In genomic region chr11:113807086-113807485, GRCm38 (mm10) we compare ENCODE assay signal across 8 mouse cellular contexts. TPM values are rescaled to one million over a fixed set of nuclear protein-coding genes. Genes with fewer than 3 reads are reported as not detected.
DNase-seq lines count a peak whose midpoint lies in the region; ATAC-seq and TF ChIP-seq lines count a peak whose summit lies in the region.

No protein-coding gene starts in this region.

- WGBS in heart, embryonic 10.5 days: 3% methylated on average over 9 of the region's 9 CpGs
- WGBS in midbrain, embryonic 11.5 days: 19% methylated on average over 9 of the region's 9 CpGs
- WGBS in forebrain, embryonic 15.5 days: 51% methylated on average over 9 of the region's 9 CpGs

- H3K27ac ChIP-seq in gastrocnemius, adult 2 months: peak overlapping the region; percentile 78
- H3K27ac ChIP-seq in heart, embryonic 10.5 days: peak overlapping the region; percentile 75
- no peak overlapping the region for H3K27ac ChIP-seq in midbrain, embryonic 11.5 days (ENCODE audit: low read depth, low read length)
- no peak overlapping the region for H3K27ac ChIP-seq in forebrain, embryonic 15.5 days (replicated peaks)

- 0 out of 2 replicates have a peak, but pooled peaks have one; percentile 23 for ATAC-seq in midbrain, embryonic 11.5 days (ENCODE audit: low FRiP score)
- ATAC-seq in forebrain, embryonic 15.5 days (replicated peaks): no peak

- no peaks in the 10 kb centered on the region for H3K36me3 ChIP-seq in heart, embryonic 10.5 days
- H3K36me3 ChIP-seq in midbrain, embryonic 11.5 days (ENCODE audit: control insufficient read depth, insufficient read depth, low read length): no peaks in the 10 kb centered on the region
- no peaks in the 10 kb centered on the region for H3K36me3 ChIP-seq in forebrain, embryonic 15.5 days

- peak; percentile 51 for DNase-seq in gastrocnemius, adult 2 months
- no peak for DNase-seq in gastrocnemius, adult 8-10 months (ENCODE audit: low spot score in 2 of 2)
- DNase-seq in heart, embryonic 10.5 days (ENCODE audit: low spot score): no peak
- peak; percentile 88 for DNase-seq in kidney, postnatal 14 days
- no peak for DNase-seq in midbrain, embryonic 11.5 days (ENCODE audit: low spot score, missing footprints)
- DNase-seq in testis, postnatal 10 days (ENCODE audit: low spot score): no peak
- DNase-seq in spleen, postnatal 4 days (ENCODE audit: low spot score in 2 of 2): no peak

- no peak overlapping the region for H3K4me3 ChIP-seq in gastrocnemius, adult 2 months
- H3K4me3 ChIP-seq in heart, embryonic 10.5 days: peak overlapping the region; percentile 34; the same call in 1 of the 2 replicates
- no peak overlapping the region for H3K4me3 ChIP-seq in midbrain, embryonic 11.5 days (ENCODE audit: low read depth, low read length)
- H3K4me3 ChIP-seq in forebrain, embryonic 15.5 days: no peak overlapping the region

- H3K9ac ChIP-seq in midbrain, embryonic 11.5 days (ENCODE audit: low read length): no peak overlapping the region
- H3K9ac ChIP-seq in forebrain, embryonic 15.5 days (replicated peaks): no peak overlapping the region

- H3K9me3 ChIP-seq in heart, embryonic 10.5 days: no peaks in the 10 kb centered on the region
- H3K9me3 ChIP-seq in midbrain, embryonic 11.5 days (ENCODE audit: control insufficient read depth, low read length): no peaks in the 10 kb centered on the region
- no peaks in the 10 kb centered on the region for H3K9me3 ChIP-seq in forebrain, embryonic 15.5 days

- intact Hi-C loops in gastrocnemius, adult 2 months (cut with DNase I): no loop called here

- H3K4me1 ChIP-seq in heart, embryonic 10.5 days: peaks cover 57% of the 10 kb centered on the region
- peaks cover 19% of the 10 kb centered on the region for H3K4me1 ChIP-seq in midbrain, embryonic 11.5 days (ENCODE audit: control insufficient read depth, insufficient read depth, low read length)
- H3K4me1 ChIP-seq in forebrain, embryonic 15.5 days: peaks cover 18% of the 10 kb centered on the region

- no peak overlapping the region for H3K4me2 ChIP-seq in midbrain, embryonic 11.5 days
- no peak overlapping the region for H3K4me2 ChIP-seq in forebrain, embryonic 15.5 days (replicated peaks)

- TF ChIP-seq CTCF in gastrocnemius, adult 2 months (IDR thresholded peaks at IDR 0.05): no peak

- H3K27me3 ChIP-seq in heart, embryonic 10.5 days (ENCODE audit: insufficient read depth, poor library complexity, severe bottlenecking): no peaks in the 10 kb centered on the region
- 0 out of 2 replicates have a peak, but pooled peaks cover 2% of the 10 kb centered on the region for H3K27me3 ChIP-seq in midbrain, embryonic 11.5 days (ENCODE audit: control insufficient read depth, insufficient read depth, low read length)
- H3K27me3 ChIP-seq in forebrain, embryonic 15.5 days: no peaks in the 10 kb centered on the region

RNA-seq across cellular contexts. Expression of gene Cdc42ep4, which starts 55.4 kb away (rescaled TPM):
- 1 to 10 TPM; 5.2 to 9.1 TPM for total RNA-seq in gastrocnemius, adult 2 months (2021)
- total RNA-seq in gastrocnemius, adult 8-10 months (2022): 1 to 10 TPM; 2.8 to 6.4 (median 5.0) TPM
- polyA plus RNA-seq in heart, embryonic 10.5 days (2016; fragmentation: Nextera tagmentation; extraction: Ambion mirVana): 30.4 and 45.4 TPM in 2 replicates
- 54.6 and 60.4 TPM in 2 replicates for polyA plus RNA-seq in midbrain, embryonic 11.5 days (2014; fragmentation: Nextera tagmentation; extraction: Ambion mirVana)
- 91.5 and 97.2 TPM in 2 replicates for polyA plus RNA-seq in forebrain, embryonic 15.5 days (2015; fragmentation: Nextera tagmentation; extraction: Ambion mirVana)

Comparison
In these comparisons a context has a peak if more than half of its experiments do, and no peak if none do; other contexts are left out.
1. DNase-seq: peak in gastrocnemius, adult 2 months (single experiment) and kidney, postnatal 14 days (single experiment); none in gastrocnemius, adult 8-10 months (0 of 2), heart, embryonic 10.5 days (single experiment), midbrain, embryonic 11.5 days (single experiment), testis, postnatal 10 days (single experiment) and spleen, postnatal 4 days (0 of 2).
2. H3K27ac ChIP-seq: peak in gastrocnemius, adult 2 months (single experiment) and heart, embryonic 10.5 days (single experiment); none in midbrain, embryonic 11.5 days (single experiment) and forebrain, embryonic 15.5 days (single experiment).